Mouse (Mus musculus) limb, embryonic 15.5 days (tissue): ENCODE results near the gene Map1a. TPM values are rescaled to one million over a fixed set of nuclear protein-coding genes. Genes with fewer than 3 reads are reported as not detected.

Experiments
- ATAC-seq: fragments of 200-750 bp; cut with Nextera tagmentation; 2 replicates; pipeline ENCODE4 v1.8.0; 2017; ENCODE audit warnings: low read depth, moderate TSS enrichment; ENCODE audit not compliant: insufficient number of reproducible peaks, low FRiP score, low TSS enrichment
- H3K27ac ChIP-seq: fragments of 300-500 bp; sonication (generic); 2 replicates; pipeline ENCODE4 v1.5.1; 2015; ENCODE audit warnings: moderate library complexity, mild to moderate bottlenecking, inconsistent platforms
- H3K27me3 ChIP-seq: fragments of 300-500 bp; sonication (generic); 2 replicates; pipeline ENCODE4 v1.6.1; 2015; ENCODE audit warnings: inconsistent platforms
- H3K36me3 ChIP-seq: fragments of 300-500 bp; sonication (generic); 2 replicates; pipeline ENCODE4 v1.6.1; 2015; ENCODE audit warnings: inconsistent platforms
- H3K4me1 ChIP-seq: fragments of 300-500 bp; sonication (generic); 2 replicates; pipeline ENCODE4 v1.6.1; 2015; ENCODE audit warnings: inconsistent platforms
- H3K4me2 ChIP-seq: fragments of 300-500 bp; sonication (generic); 2 replicates; pipeline ENCODE4 v1.6.1; 2015; ENCODE audit warnings: mild to moderate bottlenecking, inconsistent platforms
- H3K4me3 ChIP-seq: fragments of 300-500 bp; sonication (generic); 2 replicates; pipeline ENCODE4 v1.5.1; 2015; ENCODE audit warnings: mild to moderate bottlenecking, inconsistent platforms
- H3K9ac ChIP-seq: fragments of 300-500 bp; sonication (generic); 2 replicates; pipeline ENCODE4 v1.6.1; 2015; ENCODE audit warnings: inconsistent platforms
- H3K9me3 ChIP-seq: fragments of 300-500 bp; sonication (generic); 2 replicates; pipeline ENCODE4 v1.6.1; 2016; ENCODE audit warnings: inconsistent platforms
- WGBS: fragments of 180-500 bp; shearing (Covaris S2); methylation state at CpG from one replicate; pipeline ENCODE4 v1.1.7; 2015; 5-methylcytosine and 5-hydroxymethylcytosine counted together
- polyA plus RNA-seq: library from polyadenylated mRNA; unstranded; fragments of >200 nt; fragmentation: Nextera tagmentation; extraction: Ambion mirVana; gene quantifications from 2 replicates; pipeline ENCODE4 v1.2.1, GENCODE M21; 2015

The Map1a gene
- polyA plus RNA-seq, 1 experiment from 2014 or later = 3.8 TPM

DNA sequence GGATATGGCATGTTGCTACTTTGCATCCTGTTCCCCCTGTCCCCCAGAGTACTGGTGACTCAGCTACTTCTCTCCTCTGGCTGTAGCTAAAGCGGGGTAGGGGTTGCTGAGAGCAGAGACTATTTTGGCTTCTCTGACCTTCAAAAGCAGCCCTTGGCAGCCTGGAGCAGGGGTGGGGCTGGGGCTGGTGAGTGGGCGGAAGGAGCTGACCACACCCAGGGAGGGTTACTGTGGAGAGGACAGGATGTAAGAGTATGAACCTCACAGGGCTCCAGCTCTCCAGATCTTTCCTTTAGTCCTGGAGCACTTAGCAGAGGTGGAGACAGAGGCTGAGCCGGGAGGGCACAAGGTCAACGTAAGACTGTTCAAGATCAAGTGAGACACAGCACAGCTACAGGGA, 4.8 kb downstream of the Map1a start:
- Histone ChIP-seq H3K4me1 (peaks cover 50% of the 10 kb centered on the region), H3K4me3 (peak overlapping the region; percentile 53), H3K9ac (no peak overlapping the region), H3K27me3 (peaks cover 57% of the 10 kb centered on the region), H3K36me3 (peaks cover 3% of the 10 kb centered on the region; the same call in 1 of the 2 replicates), H3K4me2 (peak overlapping the region; percentile 82), H3K9me3 (no peaks in the 10 kb centered on the region), H3K27ac (peak overlapping the region; percentile 69; the same call in 1 of the 2 replicates)
- no peak for ATAC-seq
- WGBS = 20% methylated on average over 4 of the region's 4 CpGs

DNA sequence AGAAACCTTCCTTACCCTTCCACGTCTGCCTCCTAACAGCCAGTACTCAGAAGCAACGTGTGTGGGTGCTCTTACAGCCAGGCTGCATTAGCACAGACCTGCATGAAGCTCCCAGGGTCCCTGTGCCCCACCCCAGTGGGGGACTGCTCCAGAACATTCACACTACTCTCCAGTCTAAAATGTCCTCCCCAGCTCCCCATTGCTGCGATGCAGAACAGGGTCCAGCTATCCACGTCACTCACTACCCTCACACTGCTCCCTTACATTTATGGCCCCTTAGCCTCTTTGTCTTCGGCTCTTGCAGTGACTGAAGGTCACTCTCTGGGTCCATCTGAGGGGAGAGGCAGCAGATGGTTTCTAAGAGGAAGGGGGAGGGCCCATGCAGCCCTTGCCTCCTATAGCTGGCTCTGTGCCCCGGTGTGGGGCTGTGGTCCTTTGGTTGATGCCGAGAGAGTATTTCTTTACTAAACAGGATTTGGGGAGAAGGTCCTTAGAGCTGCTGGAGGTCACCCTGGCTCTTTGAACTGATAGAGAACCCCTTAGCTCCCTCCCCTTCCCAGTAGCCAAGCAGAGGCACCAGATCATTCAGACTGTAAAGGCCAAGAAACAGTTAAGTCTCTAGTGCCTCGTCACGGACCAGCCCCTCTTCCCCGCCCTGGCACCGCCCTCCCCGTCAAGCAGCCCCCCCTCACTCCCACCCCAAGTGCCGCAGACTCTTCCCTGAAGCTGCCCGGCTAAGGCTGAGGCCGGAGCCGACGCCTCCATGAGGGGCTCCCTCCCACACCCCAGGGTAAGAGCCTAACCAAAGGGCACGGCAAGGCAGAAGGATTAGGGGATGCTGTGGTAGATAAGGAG, 5.6 kb downstream of the Map1a start:
- Histone ChIP-seq H3K4me2 (peak overlapping the region; percentile 82), H3K9me3 (no peaks in the 10 kb centered on the region), H3K4me1 (peaks cover 44% of the 10 kb centered on the region), H3K36me3 (peaks cover 3% of the 10 kb centered on the region; the same call in 1 of the 2 replicates), H3K27me3 (peaks cover 58% of the 10 kb centered on the region), H3K9ac (peak overlapping the region; percentile 31; the same call in 1 of the 2 replicates), H3K4me3 (peak overlapping the region; percentile 53), H3K27ac (peak overlapping the region; percentile 69)
- peak; percentile 79 for ATAC-seq
- 1% methylated on average over 18 of the region's 18 CpGs for WGBS

DNA sequence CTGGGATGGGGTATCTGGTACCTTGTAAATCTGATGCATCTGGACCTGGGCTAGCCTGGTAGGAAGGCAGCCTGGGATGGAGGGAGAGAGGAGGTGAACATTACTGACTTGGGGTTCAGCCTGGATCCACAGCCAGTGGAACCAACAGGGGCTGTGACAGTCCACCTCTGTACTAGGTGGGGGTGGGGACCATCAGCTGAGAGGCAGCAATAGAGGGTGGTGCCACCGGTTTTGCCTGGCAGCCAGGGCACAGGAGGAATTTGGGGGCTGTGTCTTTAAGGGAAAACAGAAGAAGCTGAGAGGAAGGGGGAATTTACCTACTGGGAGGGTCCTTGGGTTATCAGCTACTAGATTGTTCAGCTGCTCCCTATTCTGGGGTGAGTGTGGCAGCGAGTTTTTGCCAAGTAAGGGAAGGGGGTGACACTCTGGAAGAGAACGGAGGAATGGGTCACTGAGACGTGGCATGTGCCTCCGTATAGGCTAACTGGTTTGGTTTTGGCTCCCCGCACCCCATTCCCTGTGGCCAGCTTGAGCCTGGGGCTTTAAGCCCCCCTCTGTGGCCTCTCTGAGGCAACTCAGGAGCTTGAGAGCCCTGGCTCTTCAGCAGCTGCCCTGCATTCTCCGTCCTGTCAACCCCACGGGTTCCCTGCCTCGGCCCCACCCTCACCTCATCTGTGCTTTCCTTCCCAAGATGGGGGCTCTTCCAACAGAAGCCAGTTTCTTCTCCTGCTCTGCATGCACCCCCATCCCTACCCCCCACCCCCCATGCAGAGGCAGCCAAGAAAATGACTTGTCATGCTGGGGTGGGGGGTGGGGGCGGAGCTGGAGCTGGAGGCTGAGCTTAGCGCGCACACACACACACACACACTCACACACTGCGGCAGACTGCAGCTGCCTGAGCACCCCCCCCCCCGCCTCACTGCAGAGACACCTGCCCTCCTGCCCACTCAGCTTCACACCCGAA, 6.5 kb downstream of the Map1a start:
- peaks cover 53% of the 10 kb centered on the region for H3K27me3 ChIP-seq

DNA sequence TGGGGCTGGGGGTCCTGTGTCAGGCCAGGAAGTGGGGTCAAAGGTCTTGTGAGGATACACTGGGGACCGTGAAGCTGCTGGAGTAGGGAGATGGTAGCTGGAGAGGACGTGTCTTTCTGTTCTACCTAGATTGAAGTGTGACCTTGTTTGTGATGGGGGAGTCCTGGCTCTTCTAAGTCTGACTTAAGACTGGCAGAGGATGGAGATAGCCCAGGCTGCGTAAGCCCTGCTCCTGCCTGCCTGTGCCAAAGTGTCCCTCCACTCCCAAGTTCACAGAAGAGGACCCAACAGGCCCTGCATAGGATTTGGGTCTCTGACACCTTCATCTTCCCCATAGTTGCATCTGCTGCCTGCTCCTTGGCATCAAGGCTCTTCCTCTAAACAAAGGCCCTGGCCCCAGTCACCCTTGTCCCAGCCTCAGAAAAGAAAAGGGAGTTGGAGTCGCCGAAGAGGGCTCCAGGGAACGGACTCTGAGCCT, 7.4 kb downstream of the Map1a start:
- Histone ChIP-seq H3K36me3 (peaks cover 9% of the 10 kb centered on the region; the same call in 1 of the 2 replicates), H3K4me1 (peaks cover 41% of the 10 kb centered on the region), H3K4me2 (peak overlapping the region; percentile 82), H3K9me3 (no peaks in the 10 kb centered on the region), H3K4me3 (peak overlapping the region; percentile 53), H3K9ac (no peak overlapping the region), H3K27me3 (peaks cover 59% of the 10 kb centered on the region), H3K27ac (no peak overlapping the region)
- 13% methylated on average over 6 of the region's 6 CpGs for WGBS
- no peak for ATAC-seq

More for the DNA sequence above, 6.5 kb downstream of the Map1a start:
- Histone ChIP-seq H3K9ac (peak overlapping the region; percentile 31; the same call in 1 of the 2 replicates), H3K4me3 (peak overlapping the region; percentile 53), H3K4me1 (peaks cover 41% of the 10 kb centered on the region), H3K36me3 (peaks cover 7% of the 10 kb centered on the region; the same call in 1 of the 2 replicates), H3K9me3 (no peaks in the 10 kb centered on the region), H3K27ac (peak overlapping the region; percentile 69; the same call in 1 of the 2 replicates), H3K4me2 (peak overlapping the region; percentile 82)
- 1% methylated on average over 15 of the region's 15 CpGs for WGBS
- ATAC-seq = peak; percentile 31

DNA sequence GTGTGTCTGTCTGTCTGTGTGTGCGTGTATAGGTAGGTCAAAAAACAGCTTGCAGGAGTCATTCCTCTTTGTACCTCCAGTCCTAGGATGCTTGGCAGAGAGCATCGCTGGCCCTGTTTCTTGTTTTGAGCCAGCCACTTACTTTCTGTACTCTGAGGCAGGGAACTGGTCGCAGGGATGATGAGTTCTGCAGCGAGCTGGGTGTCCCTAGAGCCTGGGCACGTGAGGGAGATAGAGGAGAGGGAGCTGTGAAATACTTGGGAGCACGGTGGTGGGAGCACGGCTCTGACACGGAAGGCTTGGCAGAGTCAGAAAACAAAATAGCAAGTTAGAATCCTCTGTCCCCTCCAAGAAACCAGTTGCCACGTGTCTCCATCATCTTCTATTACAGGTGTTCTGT, 8.3 kb downstream of the Map1a start:
- Histone ChIP-seq H3K9me3 (no peaks in the 10 kb centered on the region), H3K9ac (no peak overlapping the region), H3K4me3 (no peak overlapping the region), H3K4me1 (peaks cover 41% of the 10 kb centered on the region), H3K27ac (no peak overlapping the region), H3K4me2 (peak overlapping the region; percentile 19; the same call in 1 of the 2 replicates), H3K27me3 (peaks cover 56% of the 10 kb centered on the region), H3K36me3 (peaks cover 10% of the 10 kb centered on the region; the same call in 1 of the 2 replicates)
- WGBS = 12% methylated on average over 9 of the region's 9 CpGs
- ATAC-seq = no peak

DNA sequence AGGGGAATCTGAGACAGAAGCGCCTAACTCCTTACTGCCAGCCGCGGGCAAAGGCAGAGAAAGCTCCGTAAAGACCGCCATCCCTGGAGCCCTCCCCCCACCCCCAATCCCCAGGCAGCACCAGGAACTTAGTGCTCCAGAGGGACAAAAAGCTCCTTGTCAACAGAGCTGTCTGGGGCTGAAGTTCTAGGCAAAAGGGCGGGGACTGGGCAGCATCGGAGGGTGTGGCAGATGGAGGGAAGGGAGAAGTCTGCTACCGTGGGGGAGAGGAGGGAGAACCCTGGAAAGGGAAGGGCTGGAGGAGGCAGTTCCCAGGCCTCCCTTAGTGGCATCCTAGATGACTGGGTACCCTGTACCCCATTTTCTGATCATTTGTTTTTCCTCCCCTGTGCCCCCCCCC, 8.7 kb downstream of the Map1a start:
- H3K9ac ChIP-seq = no peak overlapping the region
- H3K27me3 ChIP-seq = peaks cover 56% of the 10 kb centered on the region
- peak overlapping the region; percentile 19; the same call in 1 of the 2 replicates for H3K4me2 ChIP-seq
- H3K27ac ChIP-seq = no peak overlapping the region
- ATAC-seq = no peak
- H3K36me3 ChIP-seq = peaks cover 14% of the 10 kb centered on the region; the same call in 1 of the 2 replicates
- peaks cover 41% of the 10 kb centered on the region for H3K4me1 ChIP-seq
- H3K4me3 ChIP-seq = no peak overlapping the region
- H3K9me3 ChIP-seq = no peaks in the 10 kb centered on the region
- 5% methylated on average over 8 of the region's 8 CpGs for WGBS

DNA sequence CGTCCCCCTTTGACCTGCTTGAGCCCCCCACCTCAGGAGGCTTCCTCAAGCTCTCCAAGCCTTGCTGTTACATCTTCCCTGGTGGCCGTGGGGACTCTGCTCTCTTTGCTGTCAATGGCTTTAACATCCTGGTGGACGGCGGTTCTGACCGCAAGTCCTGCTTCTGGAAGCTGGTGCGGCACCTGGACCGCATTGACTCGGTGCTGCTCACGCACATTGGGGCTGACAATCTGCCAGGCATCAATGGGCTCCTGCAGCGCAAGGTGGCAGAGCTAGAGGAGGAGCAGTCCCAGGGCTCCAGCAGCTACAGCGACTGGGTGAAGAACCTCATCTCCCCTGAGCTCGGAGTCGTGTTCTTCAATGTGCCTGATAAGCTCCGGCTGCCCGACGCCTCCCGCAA, 10.1 kb downstream of the Map1a start:
- H3K27ac ChIP-seq = no peak overlapping the region
- no peak overlapping the region for H3K4me3 ChIP-seq
- peaks cover 32% of the 10 kb centered on the region for H3K4me1 ChIP-seq
- no peak overlapping the region for H3K9ac ChIP-seq
- ATAC-seq = no peak
- no peak overlapping the region for H3K4me2 ChIP-seq
- 88% methylated on average over 17 of the region's 17 CpGs for WGBS
- no peaks in the 10 kb centered on the region for H3K9me3 ChIP-seq
- peaks cover 19% of the 10 kb centered on the region; the same call in 1 of the 2 replicates for H3K36me3 ChIP-seq
- H3K27me3 ChIP-seq = peaks cover 56% of the 10 kb centered on the region

DNA sequence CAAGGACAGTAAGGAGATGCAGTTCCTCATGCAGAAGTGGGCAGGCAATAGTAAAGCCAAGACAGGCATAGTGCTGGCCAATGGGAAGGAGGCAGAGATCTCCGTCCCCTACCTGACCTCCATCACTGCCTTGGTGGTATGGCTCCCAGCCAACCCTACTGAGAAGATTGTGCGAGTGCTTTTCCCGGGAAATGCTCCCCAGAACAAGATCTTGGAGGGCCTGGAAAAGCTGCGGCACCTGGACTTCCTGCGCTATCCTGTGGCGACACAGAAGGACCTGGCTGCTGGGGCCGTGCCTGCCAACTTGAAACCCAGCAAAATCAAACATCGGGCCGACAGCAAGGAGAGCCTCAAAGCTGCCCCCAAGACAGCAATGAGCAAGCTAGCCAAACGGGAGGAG, 10.6 kb downstream of the Map1a start:
- Histone ChIP-seq H3K4me3 (no peak overlapping the region), H3K36me3 (peaks cover 20% of the 10 kb centered on the region; the same call in 1 of the 2 replicates), H3K9ac (no peak overlapping the region), H3K27me3 (peaks cover 60% of the 10 kb centered on the region), H3K9me3 (no peaks in the 10 kb centered on the region), H3K4me1 (peaks cover 26% of the 10 kb centered on the region), H3K4me2 (no peak overlapping the region), H3K27ac (no peak overlapping the region)
- WGBS = 65% methylated on average over 10 of the region's 10 CpGs
- ATAC-seq = no peak

DNA sequence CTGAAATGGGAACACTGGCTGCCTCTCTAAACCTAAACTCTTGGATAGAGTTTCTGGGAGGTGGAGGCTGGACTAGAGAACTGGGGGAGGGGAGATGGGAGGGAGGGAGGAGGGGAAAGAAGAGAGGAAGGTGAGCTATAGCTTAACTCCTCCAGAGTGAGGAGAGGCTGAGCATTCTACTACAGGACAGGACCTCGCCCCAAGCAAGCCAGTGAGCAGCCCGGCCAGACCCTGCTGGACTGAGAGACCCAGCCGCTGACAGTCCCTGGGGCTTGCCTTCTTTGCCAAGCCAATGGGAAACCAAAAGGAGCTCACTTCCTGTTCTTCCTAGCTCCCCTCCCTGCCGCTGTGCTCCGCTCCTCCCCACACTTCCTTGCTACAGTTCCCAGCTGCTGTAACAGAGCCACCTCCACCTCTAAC, 19.6 kb downstream of the Map1a start:
- H3K9ac ChIP-seq = no peak overlapping the region
- H3K27ac ChIP-seq = no peak overlapping the region
- 13% methylated on average over 5 of the region's 5 CpGs for whole genome bisulfite sequencing
- 0 out of 2 replicates have a peak, but pooled peaks cover 7% of the 10 kb centered on the region for H3K4me1 ChIP-seq
- ATAC-seq = no peak
- H3K4me3 ChIP-seq = 0 out of 2 replicates have a peak overlapping the region, but pooled peaks have one; percentile 7
- no peaks in the 10 kb centered on the region for H3K9me3 ChIP-seq
- peak overlapping the region; percentile 30 for H3K4me2 ChIP-seq
- H3K27me3 ChIP-seq = peaks cover 8% of the 10 kb centered on the region; the same call in 1 of the 2 replicates
- H3K36me3 ChIP-seq = peaks cover 16% of the 10 kb centered on the region; the same call in 1 of the 2 replicates

DNA sequence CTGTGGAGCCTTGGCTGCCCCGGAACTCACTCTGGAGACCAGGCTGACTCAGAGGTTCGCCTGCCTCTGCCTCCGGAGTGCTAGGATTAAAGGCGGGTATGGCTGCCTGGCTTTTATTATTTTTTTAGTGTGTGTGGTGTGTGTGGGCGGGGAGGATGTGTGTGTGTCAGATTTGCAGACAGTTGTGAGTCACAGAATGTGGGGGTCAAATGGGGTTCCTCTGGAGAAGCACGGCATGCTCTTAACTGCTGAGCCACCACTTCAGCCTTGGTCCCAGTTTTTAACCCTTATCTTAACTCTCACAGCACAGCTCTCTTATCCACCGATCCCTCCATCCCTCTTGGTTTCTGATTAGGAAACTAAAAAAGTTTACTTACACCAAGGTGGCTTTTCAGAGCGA, 26.9 kb downstream of the Map1a start:
- Histone ChIP-seq H3K36me3 (0 out of 2 replicates have a peak, but pooled peaks cover 2% of the 10 kb centered on the region), H3K4me2 (no peak overlapping the region), H3K4me3 (no peak overlapping the region), H3K27ac (no peak overlapping the region), H3K9ac (no peak overlapping the region), H3K27me3 (no peaks in the 10 kb centered on the region), H3K9me3 (no peaks in the 10 kb centered on the region), H3K4me1 (no peaks in the 10 kb centered on the region)
- 74% methylated on average over 8 of the region's 8 CpGs for WGBS
- no peak for ATAC-seq

DNA sequence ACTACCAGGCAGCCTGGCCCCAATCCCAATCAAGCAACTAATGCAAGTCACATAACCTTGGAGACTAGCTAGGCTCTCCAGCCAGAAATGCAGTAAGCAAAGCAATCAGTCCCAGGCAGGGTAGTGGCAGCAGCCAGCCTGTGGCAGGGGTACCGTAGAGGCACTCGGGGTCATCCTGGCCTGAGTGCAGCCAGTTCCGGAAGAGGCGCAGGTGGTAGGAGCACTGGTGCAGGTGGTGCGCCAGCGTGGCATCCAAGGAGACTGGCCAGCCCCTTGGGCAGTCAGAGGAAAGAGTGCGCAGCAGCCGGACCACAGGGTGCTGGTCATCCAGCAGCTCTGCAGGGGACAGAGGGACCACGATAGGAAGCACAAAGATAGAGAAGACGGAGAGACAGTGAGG, 33.6 kb downstream of the Map1a start:
- WGBS = 87% methylated on average over 10 of the region's 10 CpGs
- Histone ChIP-seq H3K4me2 (no peak overlapping the region), H3K27me3 (no peaks in the 10 kb centered on the region), H3K27ac (no peak overlapping the region), H3K36me3 (0 out of 2 replicates have a peak, but pooled peaks cover 4% of the 10 kb centered on the region), H3K4me1 (no peaks in the 10 kb centered on the region), H3K9ac (no peak overlapping the region), H3K9me3 (no peaks in the 10 kb centered on the region), H3K4me3 (no peak overlapping the region)
- ATAC-seq = no peak
